Mouse (Mus musculus) mature B cell (primary cell): ENCODE data around the gene Ust.

Experiments
- in situ Hi-C: fragments of 300-500 bp; cut with MboI; formaldehyde crosslinking; loops from 2 replicates; pipeline ENCODE4 v1.14.3; 2019

The Ust gene

DNA sequence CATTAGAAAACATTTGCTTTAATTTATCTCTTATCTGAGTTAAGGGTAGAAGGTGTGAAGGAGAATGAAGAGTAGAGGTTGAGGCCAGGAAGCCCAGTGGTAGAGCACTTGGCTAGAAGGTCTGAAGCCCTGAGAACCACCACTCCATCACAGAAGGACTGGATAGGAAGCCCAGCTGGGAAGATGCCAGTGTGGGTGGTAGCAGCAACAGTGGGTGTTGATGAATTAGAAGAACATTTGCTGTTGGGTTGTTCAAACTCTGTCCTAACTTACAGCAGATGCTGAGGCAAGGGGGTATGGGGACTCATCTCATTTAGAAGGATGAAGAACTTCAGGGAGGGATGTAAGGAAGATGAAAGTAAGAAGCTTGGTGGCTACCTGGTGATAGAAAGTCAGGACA lies 197.9 kb downstream of the Ust start:
- in situ Hi-C loops = no loop called here

GRCm38 (mm10) chr10:8309435-8309834 lies 209.2 kb downstream of the Ust start:
- in situ Hi-C loops = no loop called here

GRCm38 (mm10) chr10:8304211-8304610 lies 214.4 kb downstream of the Ust start:
- in situ Hi-C loops = no loop called here

- in situ Hi-C loops = no loop called here
These were observed 219.5 kb downstream of the Ust start for GRCm38 (mm10) chr10:8299166-8299565.

DNA sequence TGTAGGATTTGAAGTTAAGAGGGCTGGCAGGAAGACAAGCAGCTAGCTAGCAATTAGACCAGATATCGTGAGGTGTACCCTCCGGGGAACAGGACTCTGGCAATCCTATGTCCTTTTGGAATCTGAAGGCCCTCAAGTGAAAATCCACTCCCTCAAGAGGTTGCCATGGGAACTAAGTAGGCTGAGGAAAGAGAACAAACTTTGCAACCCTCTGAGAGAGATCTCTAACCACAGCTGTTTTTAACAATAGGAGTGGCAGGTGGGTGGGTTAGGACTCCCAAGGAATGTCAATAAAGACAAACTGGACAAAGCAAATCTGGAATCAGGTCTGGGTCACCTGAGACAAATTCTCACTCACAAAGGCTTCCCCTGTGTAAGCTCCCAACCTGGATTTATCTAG lies 221.4 kb downstream of the Ust start:
- in situ Hi-C loops = no loop called here

DNA sequence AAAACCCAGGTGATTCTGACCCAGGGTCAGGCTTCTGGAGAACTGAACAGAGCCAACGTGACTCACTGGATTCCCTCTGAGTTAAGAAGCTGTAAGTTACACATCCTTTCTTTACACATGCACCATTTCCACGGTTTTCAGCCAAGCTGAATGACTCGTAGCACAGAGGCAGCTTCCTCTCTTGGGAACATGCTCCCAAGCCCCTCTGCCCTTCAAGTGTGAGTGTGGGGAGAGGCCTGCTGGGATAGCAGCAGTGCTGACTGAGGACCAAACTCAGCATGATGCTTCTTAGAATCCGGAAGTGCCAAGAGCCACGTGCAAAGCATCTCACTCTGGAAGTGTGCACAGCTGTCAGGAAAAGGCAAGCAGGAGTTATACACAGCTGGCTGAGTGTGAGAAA lies 228.0 kb downstream of the Ust start:
- in situ Hi-C loops = no loop called here

- in situ Hi-C loops = no loop called here
These were observed 231.3 kb downstream of the Ust start for GRCm38 (mm10) chr10:8287350-8287791.

- in situ Hi-C loops = no loop called here
These were observed 234.6 kb downstream of the Ust start for GRCm38 (mm10) chr10:8283991-8284390.

DNA sequence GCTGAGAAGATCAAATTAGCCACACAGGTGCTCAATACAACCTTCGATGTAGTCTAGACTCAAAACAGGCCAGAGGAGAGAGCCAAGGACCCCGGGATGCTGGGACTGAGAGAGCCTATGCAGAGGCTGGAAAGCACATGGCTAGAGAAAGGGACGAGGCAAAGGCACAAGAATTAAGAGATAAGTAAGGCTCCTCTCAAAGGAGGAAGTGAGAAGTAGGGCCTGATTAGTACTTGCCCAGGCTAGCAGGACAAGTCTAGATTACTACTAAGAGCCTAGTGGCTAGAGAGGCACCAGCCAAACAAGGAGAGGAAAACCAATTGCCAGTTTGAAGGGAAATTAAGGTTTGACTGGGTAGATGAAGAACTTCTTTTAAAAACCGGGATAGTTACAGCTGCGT lies 241.5 kb downstream of the Ust start:
- in situ Hi-C loops = no loop called here

DNA sequence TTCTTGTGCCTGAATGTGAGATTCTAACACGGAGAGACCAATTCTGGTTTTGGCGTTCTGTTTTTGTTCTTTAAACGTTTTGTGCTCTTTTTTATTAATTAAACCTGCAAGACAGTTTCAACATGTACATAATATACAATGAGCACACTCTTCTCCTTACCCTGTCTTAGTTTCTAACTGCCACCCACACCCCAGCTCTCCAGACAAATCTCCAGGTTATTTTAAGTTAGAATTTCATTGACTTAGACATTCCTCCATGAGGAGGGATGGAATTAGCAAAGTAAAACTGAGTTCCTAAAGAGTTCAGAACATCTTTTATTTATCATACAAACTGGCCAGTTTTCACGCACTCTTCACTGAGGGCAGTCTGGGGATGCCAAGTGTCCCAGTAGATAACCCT lies 248.9 kb downstream of the Ust start:
- in situ Hi-C loops = no loop called here

DNA sequence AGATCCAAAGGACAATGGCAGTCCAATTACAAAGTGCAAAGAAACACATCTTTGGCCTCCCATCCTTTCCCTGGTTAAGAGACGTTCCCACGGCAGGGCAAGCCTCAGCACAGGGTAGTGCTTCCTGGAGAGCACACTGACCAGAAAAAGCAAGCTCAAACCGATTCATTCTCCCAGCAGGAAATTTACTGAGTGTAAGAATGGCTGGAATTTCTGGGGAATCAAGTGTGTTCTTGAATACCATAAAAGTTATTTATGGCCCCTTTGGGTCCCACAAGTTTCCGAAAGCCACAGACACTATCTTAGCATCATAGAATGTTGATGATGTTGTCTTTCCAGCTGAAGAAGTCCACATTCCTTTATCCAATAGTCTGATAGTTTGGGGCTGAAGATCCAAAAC lies 258.9 kb downstream of the Ust start:
- in situ Hi-C loops = no loop called here

GRCm38 (mm10) chr10:8250005-8250404 lies 268.6 kb downstream of the Ust start:
- in situ Hi-C loops = no loop called here

GRCm38 (mm10) chr10:8242336-8242735 lies 276.3 kb downstream of the Ust start:
- in situ Hi-C loops = no loop called here

DNA sequence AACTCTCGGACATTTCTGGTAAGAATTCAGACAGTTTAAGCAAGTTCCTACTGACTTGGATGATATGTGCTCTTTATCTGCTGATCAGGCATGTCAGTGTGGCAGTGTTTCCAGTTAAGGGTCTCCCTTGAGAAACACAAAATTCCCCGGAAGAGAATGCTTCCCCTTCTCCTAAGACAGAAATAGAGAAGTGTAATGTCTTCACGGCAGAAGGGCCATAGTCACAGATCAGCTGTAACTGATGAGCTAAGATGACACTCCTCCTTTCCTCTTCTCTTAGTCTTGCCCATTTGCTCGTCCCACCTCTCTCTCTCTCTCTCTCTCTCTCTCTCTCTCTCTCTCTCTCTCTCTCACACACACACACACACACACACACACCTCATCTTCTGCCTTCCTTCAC lies 277.9 kb downstream of the Ust start:
- in situ Hi-C loops = no loop called here

GRCm38 (mm10) chr10:8240242-8240641 lies 278.4 kb downstream of the Ust start:
- in situ Hi-C loops = no loop called here

GRCm38 (mm10) chr10:8236780-8237571 lies 281.6 kb downstream of the Ust start:
- in situ Hi-C loops = loop anchor here (5.0 kb wide), 2 partner anchors 355 to 430 kb away; no protein-coding TSS in a partner anchor

DNA sequence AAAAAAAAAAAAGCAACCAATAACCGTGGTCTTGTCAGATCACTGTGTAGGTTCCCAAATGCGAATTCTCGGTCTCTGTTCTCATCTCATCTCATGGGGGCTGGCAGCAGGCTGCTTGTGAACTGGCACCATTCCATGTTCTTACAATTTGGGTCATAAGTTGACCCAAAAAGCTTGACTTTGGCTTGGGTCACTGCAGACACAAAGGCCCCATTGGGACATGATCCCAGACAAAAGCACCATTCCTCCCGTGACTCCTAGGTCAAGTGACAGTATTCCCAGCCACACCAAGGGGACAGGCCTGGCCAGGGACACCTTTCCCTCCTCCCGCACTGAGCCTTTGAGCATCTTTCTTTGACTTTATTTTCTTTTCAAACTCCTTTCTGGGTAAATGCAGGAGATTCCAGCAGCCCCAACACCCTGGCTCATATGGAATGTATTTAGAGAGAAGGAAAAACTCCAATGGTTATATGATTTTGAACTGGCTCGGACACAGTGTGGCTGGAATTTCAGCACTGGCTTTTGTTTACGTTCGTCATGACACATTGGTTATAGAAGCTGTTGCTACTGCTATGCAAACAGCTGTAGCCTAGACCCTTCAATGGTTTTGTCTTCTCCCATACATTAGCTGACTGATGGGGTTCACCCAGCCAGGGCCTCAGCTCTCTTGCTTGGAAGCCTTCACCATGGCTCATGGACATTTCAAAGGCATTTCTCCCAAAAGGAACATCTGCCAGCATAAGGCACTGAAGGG lies 285.3 kb downstream of the Ust start:
- in situ Hi-C loops = no loop called here

DNA sequence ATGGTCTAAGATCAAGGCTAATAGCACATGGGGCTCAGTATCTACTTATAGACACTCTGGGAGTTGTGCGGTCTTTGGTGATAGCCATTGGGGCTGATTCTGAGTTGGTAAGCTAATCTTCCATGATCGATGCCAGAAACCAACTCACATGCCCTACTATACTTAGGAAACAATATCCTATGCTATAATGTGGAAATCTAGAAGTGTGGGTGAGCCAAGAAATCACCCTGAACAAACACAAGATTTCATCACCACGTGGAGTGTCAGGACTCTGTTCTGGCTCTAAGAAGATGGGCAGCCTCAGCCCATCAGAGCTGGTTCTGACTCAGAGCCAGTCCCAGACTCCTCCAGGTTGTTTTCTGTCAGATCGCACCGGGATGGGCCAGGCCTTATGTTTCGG lies 286.1 kb downstream of the Ust start:
- in situ Hi-C loops = no loop called here

GRCm38 (mm10) chr10:8228375-8228743 lies 290.3 kb downstream of the Ust start:
- in situ Hi-C loops = no loop called here

DNA sequence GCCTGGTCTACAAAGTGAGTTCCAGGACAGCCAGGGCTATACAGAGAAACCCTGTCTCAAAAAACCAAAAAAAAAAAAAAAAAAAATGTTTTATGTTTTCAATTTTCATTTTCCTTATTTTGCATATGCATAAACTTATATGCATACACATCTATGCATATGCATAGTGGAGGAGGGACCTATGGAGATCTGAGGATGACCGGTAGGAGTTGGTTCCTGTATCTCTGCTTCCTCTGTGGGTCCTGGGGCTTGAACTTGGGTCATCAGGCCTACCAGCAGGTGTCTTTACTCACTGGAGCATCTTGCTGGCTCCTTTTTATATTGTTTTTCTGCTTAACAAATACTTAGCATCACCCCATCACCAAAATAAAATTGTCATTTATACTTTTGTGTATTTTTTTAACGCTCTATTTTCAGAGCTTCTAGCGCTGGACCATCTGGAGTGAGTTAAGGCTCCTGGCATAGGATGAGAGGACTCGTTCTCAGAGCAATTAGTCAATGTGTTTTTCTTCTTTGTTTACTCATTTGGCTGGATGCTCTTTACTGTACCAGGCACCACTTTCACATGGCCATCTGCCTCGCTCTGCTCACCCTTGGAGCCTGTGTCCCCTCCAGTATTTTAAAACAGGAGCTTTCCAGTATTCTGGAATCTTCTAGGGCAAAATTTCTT lies 290.8 kb downstream of the Ust start:
- in situ Hi-C loops = no loop called here

DNA sequence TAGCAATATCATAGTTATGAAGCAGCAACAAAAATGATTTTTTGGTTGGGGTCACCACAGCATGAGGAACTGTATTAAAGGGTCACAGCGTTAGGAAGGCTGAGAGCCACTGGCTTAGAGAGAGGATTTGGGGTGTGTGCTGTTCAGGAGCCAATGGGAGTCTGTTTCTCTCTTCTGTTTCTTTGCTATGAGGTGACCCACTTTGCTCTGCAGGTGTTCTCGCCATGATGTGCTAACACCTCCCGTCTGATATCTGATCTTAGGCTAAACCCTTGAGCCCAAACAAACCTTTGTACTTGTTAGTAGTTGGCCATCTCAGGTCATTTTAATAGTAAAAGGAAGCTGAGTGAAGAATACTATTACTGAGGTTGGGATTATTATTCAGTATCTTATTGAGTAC lies 292.0 kb downstream of the Ust start:
- in situ Hi-C loops = no loop called here

GRCm38 (mm10) chr10:8224641-8225040 lies 294.0 kb downstream of the Ust start:
- in situ Hi-C loops = no loop called here

DNA sequence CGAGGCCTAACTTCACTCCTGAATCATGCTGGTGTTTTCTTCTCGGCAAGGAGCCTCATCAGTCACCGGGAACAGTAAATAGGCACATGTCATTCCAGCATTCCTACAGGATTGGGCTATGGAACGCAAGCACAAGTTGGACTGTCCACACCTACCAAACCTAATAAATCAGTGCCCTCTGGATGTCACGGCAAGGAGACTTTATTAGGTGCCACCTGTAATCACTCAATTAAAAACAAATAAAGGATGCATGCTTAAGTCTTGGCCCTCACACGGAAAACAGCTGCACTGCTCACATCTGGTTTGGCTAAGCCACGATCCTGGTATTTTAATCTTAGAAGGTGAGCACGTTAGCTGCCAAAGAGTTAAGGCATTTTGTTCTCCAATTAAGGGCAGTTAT lies 294.6 kb downstream of the Ust start:
- in situ Hi-C loops = no loop called here
